Mouse (Mus musculus): Measurements from ENCODE around the gene Lrrc18. TPM values are rescaled to one million over a fixed set of nuclear protein-coding genes. Genes with fewer than 3 reads are reported as not detected.

Gene Lrrc18
- polyA plus RNA-seq, 1 experiment from 2014 or later, result 0.35 TPM

Other genes with a start within 250 kb of the Lrrc18 start
- not detected in 2 replicates for gene Tmem273, start 205.4 kb upstream of the Lrrc18 start, polyA plus RNA-seq (2014; fragmentation: Nextera tagmentation; extraction: Ambion mirVana)
- 0.16 TPM in 1 of 2 replicates, not detected in the other for gene Fam170b, start 157.4 kb upstream of the Lrrc18 start, polyA plus RNA-seq (2014; fragmentation: Nextera tagmentation; extraction: Ambion mirVana)
- 2.8 and 3.2 TPM in 2 replicates for gene Vstm4, start 134.6 kb upstream of the Lrrc18 start, polyA plus RNA-seq (2014; fragmentation: Nextera tagmentation; extraction: Ambion mirVana)
- gene Wdfy4, start 194.1 kb downstream of the Lrrc18 start, polyA plus RNA-seq (2014; fragmentation: Nextera tagmentation; extraction: Ambion mirVana), result 0.12 and 0.15 TPM in 2 replicates
- gene Arhgap22, start 222.6 kb downstream of the Lrrc18 start, polyA plus RNA-seq (2014; fragmentation: Nextera tagmentation; extraction: Ambion mirVana), result 1.4 and 1.8 TPM in 2 replicates